Mouse (Mus musculus) forelimb bud, embryonic 11.5 days (tissue): ENCODE measurements around the gene 1700001C02Rik.

Source experiments
- DNase-seq: peaks from one replicate; pipeline ENCODE4 v3.0.0-alpha.2; 2012; ENCODE audit warnings: low read depth, low spot score

The 1700001C02Rik gene

GRCm38 (mm10) chr5:30465861-30466260, at the start of gene 1700001C02Rik:
Gene 1700001C02Rik (plus strand): TSS chr5:30466047.
- no peak for DNase-seq

GRCm38 (mm10) chr5:30416665-30417064, 49.2 kb upstream of the 1700001C02Rik start:
- DNase-seq, result no peak

- DNase-seq, result no peak
Measured at GRCm38 (mm10) chr5:30423121-30423520, 42.7 kb upstream of the 1700001C02Rik start.

GRCm38 (mm10) chr5:30423572-30424244, 42.1 kb upstream of the 1700001C02Rik start:
- peak; percentile 58 for DNase-seq

GRCm38 (mm10) chr5:30427406-30427805, 38.4 kb upstream of the 1700001C02Rik start:
- no peak for DNase-seq

GRCm38 (mm10) chr5:30438931-30439330, 26.9 kb upstream of the 1700001C02Rik start:
- no peak for DNase-seq

- DNase-seq, result no peak
Measured at GRCm38 (mm10) chr5:30440308-30440906, 25.4 kb upstream of the 1700001C02Rik start.

- DNase-seq, result no peak
Measured at GRCm38 (mm10) chr5:30442196-30442595, 23.7 kb upstream of the 1700001C02Rik start.

GRCm38 (mm10) chr5:30444327-30444895, 21.4 kb upstream of the 1700001C02Rik start:
- DNase-seq, result no peak

GRCm38 (mm10) chr5:30456056-30456455, 9.8 kb upstream of the 1700001C02Rik start:
- DNase-seq, result no peak

GRCm38 (mm10) chr5:30460155-30460554, 5.7 kb upstream of the 1700001C02Rik start:
- no peak for DNase-seq

- DNase-seq, result no peak
Measured at GRCm38 (mm10) chr5:30461821-30462220, 4.0 kb upstream of the 1700001C02Rik start, which contains the start of gene Otof. Gene Otof (minus strand): TSS chr5:30461932.

- DNase-seq, result no peak
Measured at GRCm38 (mm10) chr5:30466315-30466714, 468 bp downstream of the 1700001C02Rik start.

- no peak for DNase-seq
Measured at GRCm38 (mm10) chr5:30470454-30470853, 4.6 kb downstream of the 1700001C02Rik start.

- DNase-seq, result no peak
Measured at GRCm38 (mm10) chr5:30472148-30472547, 6.3 kb downstream of the 1700001C02Rik start.

GRCm38 (mm10) chr5:30476534-30476933, 10.7 kb downstream of the 1700001C02Rik start:
- peak; percentile 46 for DNase-seq

GRCm38 (mm10) chr5:30482319-30482718, 16.5 kb downstream of the 1700001C02Rik start:
- DNase-seq, result peak; percentile 67

GRCm38 (mm10) chr5:30483533-30483932, 17.7 kb downstream of the 1700001C02Rik start:
- no peak for DNase-seq

- no peak for DNase-seq
Measured at GRCm38 (mm10) chr5:30484591-30484990, 18.7 kb downstream of the 1700001C02Rik start.

- DNase-seq, result no peak
Measured at GRCm38 (mm10) chr5:30485136-30485535, 19.3 kb downstream of the 1700001C02Rik start.

- DNase-seq, result no peak
Measured at GRCm38 (mm10) chr5:30490215-30490614, 24.4 kb downstream of the 1700001C02Rik start.

- no peak for DNase-seq
Measured at GRCm38 (mm10) chr5:30490845-30491244, 25.0 kb downstream of the 1700001C02Rik start.

GRCm38 (mm10) chr5:30493723-30494122, 27.9 kb downstream of the 1700001C02Rik start:
- no peak for DNase-seq
